Mouse (Mus musculus) limb, embryonic 10.5 days (tissue): ENCODE data around the gene Tbc1d16. TPM values are rescaled to one million over a fixed set of nuclear protein-coding genes. Genes with fewer than 3 reads are reported as not detected.

Experiments
- DNase-seq: peaks from one replicate; pipeline ENCODE4 v3.0.0-alpha.2; 2017; ENCODE audit warnings: low spot score
- H3K27ac ChIP-seq: fragments of 300-500 bp; sonication (generic); 2 replicates; pipeline ENCODE4 v1.5.1; 2016; ENCODE audit warnings: mild to moderate bottlenecking
- H3K27me3 ChIP-seq: fragments of 300-500 bp; sonication (generic); 2 replicates; pipeline ENCODE4 v1.6.1; 2016; ENCODE audit warnings: low read depth, mild to moderate bottlenecking; ENCODE audit not compliant: poor library complexity, severe bottlenecking
- H3K36me3 ChIP-seq: fragments of 300-500 bp; sonication (generic); 2 replicates; pipeline ENCODE4 v1.6.1; 2016; ENCODE audit warnings: mild to moderate bottlenecking, moderate library complexity
- H3K4me1 ChIP-seq: fragments of 300-500 bp; sonication (generic); 2 replicates; pipeline ENCODE4 v1.6.1; 2016
- H3K4me3 ChIP-seq: fragments of 300-500 bp; sonication (generic); 2 replicates; pipeline ENCODE4 v1.5.1; 2016; ENCODE audit warnings: mild to moderate bottlenecking, moderate library complexity
- H3K9me3 ChIP-seq: fragments of 300-500 bp; sonication (generic); replicated peaks from 2 replicates; pipeline ENCODE4 v1.6.1; 2016; ENCODE audit warnings: mild to moderate bottlenecking
- WGBS: fragments of 180-500 bp; shearing (Covaris S2); methylation state at CpG from one replicate; pipeline ENCODE4 v1.1.7; 2016; 5-methylcytosine and 5-hydroxymethylcytosine counted together
- polyA plus RNA-seq: library from polyadenylated mRNA; unstranded; fragments of >200 nt; fragmentation: Nextera tagmentation; extraction: Ambion mirVana; gene quantifications from 2 replicates; pipeline ENCODE4 v1.2.1, GENCODE M21; 2016

Tbc1d16 gene
- polyA plus RNA-seq, 1 experiment from 2014 or later: 20.2 TPM

DNA sequence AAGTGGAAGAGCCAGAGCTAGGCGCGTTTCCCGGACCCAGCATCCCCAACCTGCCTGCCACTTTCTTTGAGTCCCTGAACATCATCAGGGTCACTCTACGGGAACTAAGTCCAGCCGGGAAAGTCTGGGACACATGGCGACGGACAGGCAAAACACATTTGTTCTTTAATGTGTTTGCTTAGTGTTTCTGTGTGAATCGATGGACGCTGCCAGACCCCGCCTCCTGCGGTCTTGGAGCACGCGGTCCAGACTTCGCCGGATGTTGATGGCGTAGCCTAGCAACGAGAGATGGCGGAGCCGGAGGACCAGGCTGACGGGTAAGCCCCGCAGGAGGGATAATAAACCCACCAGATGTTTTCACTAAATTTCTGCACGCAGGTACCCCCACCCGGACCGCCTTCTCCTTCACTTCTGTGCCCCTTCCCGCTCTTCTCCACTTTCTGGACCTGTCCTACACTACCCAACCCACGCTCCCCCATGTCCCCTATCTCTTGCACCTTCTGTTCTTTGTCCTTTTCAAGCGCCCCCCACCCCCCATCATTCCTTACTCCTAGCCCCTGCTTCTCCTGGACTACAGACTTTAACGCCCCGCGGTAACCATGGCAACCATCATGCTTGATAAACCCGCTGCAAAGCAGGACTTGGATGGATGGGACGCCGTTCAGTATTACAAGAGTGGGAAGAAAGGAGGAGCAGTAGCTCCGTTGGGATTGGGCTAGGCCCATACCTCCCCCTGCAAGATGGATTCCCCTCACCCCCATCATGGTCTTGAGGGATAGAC is 737 bp upstream of the Tbc1d16 start:
- Histone ChIP-seq H3K4me1 (peaks cover 50% of the 10 kb centered on the region), H3K4me3 (peak overlapping the region; percentile 90)
- 2% methylated on average over 34 of the region's 34 CpGs for WGBS

DNA sequence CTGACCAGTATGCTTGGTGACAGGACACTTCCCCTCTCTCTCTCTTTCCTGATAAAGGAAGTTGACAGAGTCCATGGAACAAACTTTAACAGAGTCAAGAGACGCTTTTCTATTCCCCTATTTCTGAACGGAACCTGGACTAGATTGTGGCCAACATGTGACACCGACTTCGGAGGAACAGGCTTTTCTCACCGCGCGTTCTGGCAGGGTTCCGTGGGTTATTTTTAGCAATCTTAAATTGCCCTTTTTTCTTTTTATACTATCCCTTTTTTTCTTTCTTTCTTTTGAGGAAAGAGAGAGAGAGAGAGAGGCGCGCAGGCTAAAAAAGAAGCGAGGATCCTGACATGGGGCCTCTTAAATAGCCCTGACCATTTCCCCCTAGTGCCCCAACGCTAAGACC is 708 bp downstream of the Tbc1d16 start:
- Histone ChIP-seq H3K27ac (peak overlapping the region; percentile 94), H3K9me3 (no peaks in the 10 kb centered on the region), H3K27me3 (no peaks in the 10 kb centered on the region), H3K4me3 (peak overlapping the region; percentile 90), H3K4me1 (peaks cover 53% of the 10 kb centered on the region), H3K36me3 (no peaks in the 10 kb centered on the region)
- no peak for DNase-seq
- WGBS: 9% methylated on average over 12 of the region's 12 CpGs

More for the DNA sequence above, 737 bp upstream of the Tbc1d16 start:
- H3K27ac ChIP-seq: peak overlapping the region; percentile 94
- no peaks in the 10 kb centered on the region for H3K9me3 ChIP-seq
- no peaks in the 10 kb centered on the region for H3K36me3 ChIP-seq
- no peaks in the 10 kb centered on the region for H3K27me3 ChIP-seq
- DNase-seq: peak; percentile 92

DNA sequence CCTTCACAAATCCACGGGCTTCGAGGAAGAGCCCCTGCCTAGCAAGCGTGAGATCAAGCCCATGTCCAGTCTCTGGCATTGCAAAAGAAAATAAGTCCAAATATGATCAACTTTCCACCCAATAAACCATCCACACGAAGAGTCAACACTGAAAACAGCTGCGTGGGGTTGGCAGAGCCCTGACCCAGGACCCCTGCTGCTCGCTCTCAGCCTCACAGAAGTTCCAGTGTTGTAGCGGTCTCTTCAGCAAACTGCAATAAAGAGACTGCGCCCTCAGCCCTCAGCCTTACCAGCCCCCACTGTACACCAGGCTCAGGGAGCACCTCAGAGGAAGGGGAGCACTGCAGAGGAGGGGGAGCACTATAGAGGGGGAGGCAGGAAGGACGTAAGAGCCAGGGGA is 2.7 kb downstream of the Tbc1d16 start:
- Histone ChIP-seq H3K9me3 (no peaks in the 10 kb centered on the region), H3K4me1 (peaks cover 70% of the 10 kb centered on the region), H3K4me3 (peak overlapping the region; percentile 1; the same call in 1 of the 2 replicates), H3K27me3 (no peaks in the 10 kb centered on the region; the same call in 1 of the 2 replicates), H3K36me3 (no peaks in the 10 kb centered on the region), H3K27ac (no peak overlapping the region)
- DNase-seq: no peak
- 80% methylated on average over 9 of the region's 9 CpGs for WGBS

DNA sequence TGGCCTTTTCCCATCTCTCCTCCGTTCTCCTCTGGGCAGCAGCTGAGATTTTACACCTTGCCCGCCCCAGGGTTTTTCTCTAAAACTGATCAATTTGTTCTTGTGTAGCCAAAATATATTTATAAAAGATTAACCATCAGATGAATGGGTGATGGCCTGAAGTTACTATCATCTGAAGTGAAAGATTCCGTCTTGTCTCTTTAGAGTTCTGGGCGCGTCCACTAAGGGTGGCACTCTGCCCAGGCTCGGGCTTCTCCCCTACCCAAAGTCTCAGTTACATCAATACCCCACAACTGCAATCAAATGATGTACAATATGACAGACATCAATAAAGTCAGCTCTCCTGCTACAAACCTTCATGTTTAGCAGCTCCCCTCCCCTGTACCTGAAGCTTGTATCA is 3.4 kb downstream of the Tbc1d16 start:
- WGBS: 94% methylated on average over 6 of the region's 6 CpGs

DNA sequence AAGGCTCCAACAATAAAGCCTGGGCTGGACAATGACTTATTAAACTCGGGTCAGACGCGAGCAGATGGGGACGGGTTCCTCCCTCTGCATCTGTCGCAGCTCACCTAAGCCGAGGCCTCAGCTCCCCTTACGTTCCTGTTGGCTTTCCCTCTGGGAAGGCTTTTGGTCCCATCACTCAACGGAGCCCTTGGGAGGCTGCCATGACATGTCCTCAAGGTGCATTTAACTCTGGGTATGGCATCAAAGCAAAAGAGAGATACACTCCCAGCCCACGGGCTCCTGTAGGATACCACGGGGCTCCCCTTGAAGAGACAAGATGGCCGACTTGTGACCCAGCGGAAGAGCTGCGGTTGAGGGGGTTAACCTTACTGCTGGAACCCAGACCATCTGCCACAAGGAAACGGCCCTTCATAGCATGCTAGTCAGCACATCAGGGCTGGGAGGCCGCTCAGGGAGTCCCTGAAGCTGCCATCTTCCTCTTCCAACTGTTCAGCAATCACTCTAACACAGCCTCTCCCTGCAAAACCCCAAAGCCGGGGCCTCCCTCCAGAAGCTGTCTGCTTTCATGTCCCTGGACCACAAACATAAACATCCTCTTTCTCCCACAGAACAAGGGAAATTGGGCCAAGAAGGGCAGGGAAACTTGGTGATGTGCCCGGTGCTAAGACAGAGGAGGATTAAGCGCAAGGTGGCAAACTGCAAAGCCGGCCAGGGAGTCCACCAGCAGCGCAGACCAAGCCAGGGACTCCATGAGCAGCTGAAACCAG is 5.0 kb downstream of the Tbc1d16 start:
- WGBS: 88% methylated on average over 20 of the region's 20 CpGs
- H3K27ac ChIP-seq: no peak overlapping the region
- H3K9me3 ChIP-seq: no peaks in the 10 kb centered on the region
- no peaks in the 10 kb centered on the region; the same call in 1 of the 2 replicates for H3K27me3 ChIP-seq
- H3K36me3 ChIP-seq: 0 out of 2 replicates have a peak, but pooled peaks cover 7% of the 10 kb centered on the region
- H3K4me3 ChIP-seq: no peak overlapping the region
- H3K4me1 ChIP-seq: peaks cover 69% of the 10 kb centered on the region
- no peak for DNase-seq

More for the DNA sequence above, 3.4 kb downstream of the Tbc1d16 start:
- H3K4me3 ChIP-seq: no peak overlapping the region
- no peak for DNase-seq
- H3K36me3 ChIP-seq: no peaks in the 10 kb centered on the region
- H3K9me3 ChIP-seq: no peaks in the 10 kb centered on the region
- H3K27ac ChIP-seq: no peak overlapping the region
- H3K4me1 ChIP-seq: peaks cover 72% of the 10 kb centered on the region
- H3K27me3 ChIP-seq: no peaks in the 10 kb centered on the region; the same call in 1 of the 2 replicates

DNA sequence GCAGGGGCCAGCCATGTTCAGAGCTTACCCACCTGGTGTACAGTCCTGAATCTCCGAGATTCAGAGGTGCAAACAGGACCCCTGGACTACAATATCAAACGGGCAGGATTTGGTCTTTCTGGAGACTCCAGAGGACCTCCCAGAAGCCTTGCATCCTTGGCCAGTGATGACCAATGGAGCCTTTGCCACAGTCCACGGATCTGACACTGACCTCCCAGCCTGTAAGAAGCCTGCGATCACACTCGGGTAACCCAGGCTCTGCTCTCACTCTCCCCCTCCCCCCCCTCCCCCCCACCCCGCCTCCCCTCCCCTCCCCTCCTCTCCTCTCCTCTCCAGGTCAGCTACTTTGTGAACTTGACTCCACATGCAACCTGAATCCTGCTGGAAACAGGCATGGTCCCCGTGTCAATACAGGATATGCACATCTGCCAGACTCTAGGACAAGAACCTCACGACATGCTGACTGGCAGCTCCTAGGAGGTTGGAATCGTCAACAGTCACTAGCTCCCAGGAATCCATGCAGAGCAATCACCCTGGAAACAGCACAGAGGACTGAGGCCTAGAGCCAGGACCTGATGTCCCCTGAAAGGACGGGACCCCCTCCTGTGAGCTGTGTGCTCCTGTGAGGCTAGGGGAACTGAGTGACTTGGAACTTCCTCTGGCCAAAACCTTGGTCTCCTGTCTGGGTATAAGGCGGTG is 6.3 kb downstream of the Tbc1d16 start:
- peaks cover 66% of the 10 kb centered on the region for H3K4me1 ChIP-seq
- peaks cover 5% of the 10 kb centered on the region; the same call in 1 of the 2 replicates for H3K27me3 ChIP-seq
- H3K9me3 ChIP-seq: no peaks in the 10 kb centered on the region
- peak overlapping the region; percentile 4; the same call in 1 of the 2 replicates for H3K27ac ChIP-seq
- no peak overlapping the region for H3K4me3 ChIP-seq
- peaks cover 15% of the 10 kb centered on the region for H3K36me3 ChIP-seq
- no peak for DNase-seq
- WGBS: 49% methylated on average over 10 of the region's 11 CpGs

DNA sequence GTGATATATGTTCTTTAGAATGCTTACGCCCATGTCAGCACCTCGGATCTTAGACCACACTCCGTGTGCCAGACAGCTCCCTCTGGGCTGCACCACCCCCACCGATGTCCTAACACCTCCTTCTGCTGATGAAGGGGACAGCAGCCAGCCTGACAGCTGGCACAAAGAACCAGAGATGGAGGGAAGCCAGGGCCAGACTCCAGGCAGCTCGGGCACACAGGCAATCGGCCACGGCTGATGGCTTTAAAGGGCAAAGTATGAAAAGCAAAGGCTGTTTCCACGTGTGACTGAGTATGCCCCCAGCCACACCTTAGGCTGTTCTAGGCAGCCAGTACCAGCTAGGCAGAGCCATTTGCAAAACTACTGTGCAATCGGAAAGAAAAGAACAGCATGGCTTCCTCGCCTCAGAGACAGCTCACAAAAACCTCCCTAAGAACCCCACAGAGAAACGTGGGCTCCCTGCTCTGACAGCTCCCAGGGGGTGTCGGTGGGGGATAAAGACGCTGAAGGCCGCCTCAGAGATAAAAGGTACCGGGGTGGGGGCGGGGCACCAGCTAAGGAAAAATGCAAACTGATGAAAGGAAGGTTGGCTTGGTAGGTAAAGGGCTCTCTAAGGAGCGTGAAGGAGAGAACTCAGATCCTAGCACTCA is 8.4 kb downstream of the Tbc1d16 start:
- 16% methylated on average over 17 of the region's 17 CpGs for WGBS
- Histone ChIP-seq H3K27me3 (peaks cover 5% of the 10 kb centered on the region; the same call in 1 of the 2 replicates), H3K4me3 (no peak overlapping the region), H3K36me3 (peaks cover 15% of the 10 kb centered on the region), H3K27ac (0 out of 2 replicates have a peak overlapping the region, but pooled peaks have one; percentile 31), H3K4me1 (peaks cover 69% of the 10 kb centered on the region), H3K9me3 (no peaks in the 10 kb centered on the region)
- no peak for DNase-seq

DNA sequence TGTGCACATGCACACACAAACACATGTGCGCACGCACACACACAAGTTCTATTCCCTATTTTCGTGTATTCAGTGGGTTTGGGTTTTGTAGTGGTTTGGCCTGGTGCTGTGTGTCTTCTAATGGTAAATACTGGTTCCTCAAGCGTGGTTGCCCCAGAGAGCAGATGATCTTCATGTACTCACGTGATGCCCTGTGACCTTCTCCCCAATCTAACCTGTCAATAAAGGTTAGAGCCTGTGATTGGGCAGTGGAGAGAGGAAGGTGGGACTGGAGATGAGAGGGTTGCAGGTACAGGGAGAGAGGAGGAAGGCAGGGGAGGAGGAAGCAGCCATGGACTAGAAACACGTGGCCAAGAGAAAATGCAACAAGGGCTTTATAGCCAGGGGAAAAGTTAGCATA is 10.4 kb downstream of the Tbc1d16 start:
- no peak for DNase-seq
- Histone ChIP-seq H3K27ac (no peak overlapping the region), H3K9me3 (no peaks in the 10 kb centered on the region), H3K36me3 (peaks cover 15% of the 10 kb centered on the region), H3K4me1 (peaks cover 85% of the 10 kb centered on the region), H3K27me3 (peaks cover 5% of the 10 kb centered on the region; the same call in 1 of the 2 replicates), H3K4me3 (no peak overlapping the region)
- 93% methylated on average over 6 of the region's 6 CpGs for WGBS

DNA sequence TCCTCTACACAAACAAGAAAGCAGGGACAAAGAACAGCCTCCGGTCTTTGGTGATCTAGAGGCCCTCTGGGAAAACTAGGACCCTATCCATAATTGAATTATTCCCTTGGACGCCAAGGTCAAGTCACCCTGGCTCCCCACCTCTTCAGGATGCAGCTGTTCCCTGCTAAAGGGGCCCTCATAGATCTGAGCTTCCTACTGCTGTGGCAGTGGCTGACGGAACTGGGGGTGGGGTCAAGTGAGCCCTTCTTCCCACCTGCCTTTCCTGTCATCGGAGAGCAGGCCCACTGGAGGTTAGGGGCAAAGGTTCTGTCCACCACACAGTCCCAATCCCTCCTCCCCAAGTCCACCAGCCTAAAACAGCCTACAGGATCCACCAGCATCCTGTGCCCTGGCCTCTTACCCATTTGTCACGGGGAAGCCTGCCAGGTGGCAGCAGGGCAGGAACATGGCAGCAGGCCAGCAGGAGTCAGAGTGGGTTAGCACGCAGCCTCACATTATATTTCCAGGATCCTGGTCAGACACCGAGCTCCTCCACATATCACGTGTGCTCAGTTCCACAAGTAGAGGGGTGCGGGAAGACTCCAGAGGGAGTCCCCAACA is 12.3 kb downstream of the Tbc1d16 start:
- Histone ChIP-seq H3K27me3 (peaks cover 5% of the 10 kb centered on the region; the same call in 1 of the 2 replicates), H3K4me1 (peaks cover 87% of the 10 kb centered on the region), H3K36me3 (peaks cover 15% of the 10 kb centered on the region), H3K4me3 (peak overlapping the region; percentile 25; the same call in 1 of the 2 replicates), H3K27ac (peak overlapping the region; percentile 67), H3K9me3 (no peaks in the 10 kb centered on the region)
- no peak for DNase-seq
- 52% methylated on average over 9 of the region's 9 CpGs for WGBS

DNA sequence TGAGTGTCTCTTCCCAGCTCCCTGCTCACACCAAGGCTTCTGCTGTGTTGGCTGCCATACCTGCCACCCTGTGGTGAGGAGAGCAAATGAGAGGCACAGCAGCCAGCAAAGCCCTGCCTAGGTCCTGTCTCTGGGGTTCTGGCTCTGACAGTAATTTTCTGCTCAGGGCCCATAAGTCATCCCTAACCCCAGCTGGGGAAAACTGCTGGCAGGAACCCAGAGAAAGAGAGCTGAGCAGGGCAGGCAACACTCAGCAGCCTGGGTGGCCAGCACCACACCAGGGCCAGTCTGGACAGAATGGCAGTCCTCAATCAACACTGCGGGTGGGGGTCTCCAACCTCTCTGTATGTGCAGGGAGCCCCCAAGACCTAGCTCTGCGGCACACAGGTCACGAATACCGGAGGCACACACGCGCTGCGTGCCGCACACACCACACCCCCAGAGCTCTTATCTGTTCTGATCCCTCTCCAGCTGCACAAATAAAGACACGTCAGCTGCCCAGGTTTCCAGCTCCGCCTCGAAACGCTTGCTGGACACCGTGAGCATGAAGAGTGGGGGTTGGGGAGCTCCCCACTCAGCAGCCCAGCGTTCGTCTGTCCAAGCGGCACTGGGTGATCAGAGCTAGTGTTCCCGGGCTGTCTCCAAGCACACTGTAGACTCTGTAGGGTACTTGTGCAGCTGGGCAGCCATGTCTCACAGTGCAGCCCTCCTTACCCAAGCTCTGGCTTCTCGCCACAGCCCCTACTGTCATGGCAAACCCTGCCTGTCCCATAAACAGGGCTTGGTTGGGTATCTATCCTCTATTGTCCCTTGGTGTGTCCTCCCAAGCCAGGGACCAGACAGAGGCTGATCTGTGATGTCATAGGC is 13.0 kb downstream of the Tbc1d16 start:
- WGBS: 25% methylated on average over 18 of the region's 18 CpGs
- H3K9me3 ChIP-seq: no peaks in the 10 kb centered on the region
- peak overlapping the region; percentile 25 for H3K4me3 ChIP-seq
- H3K4me1 ChIP-seq: peaks cover 87% of the 10 kb centered on the region
- peaks cover 21% of the 10 kb centered on the region for H3K36me3 ChIP-seq
- DNase-seq: no peak
- peak overlapping the region; percentile 67 for H3K27ac ChIP-seq
- H3K27me3 ChIP-seq: peaks cover 5% of the 10 kb centered on the region; the same call in 1 of the 2 replicates

DNA sequence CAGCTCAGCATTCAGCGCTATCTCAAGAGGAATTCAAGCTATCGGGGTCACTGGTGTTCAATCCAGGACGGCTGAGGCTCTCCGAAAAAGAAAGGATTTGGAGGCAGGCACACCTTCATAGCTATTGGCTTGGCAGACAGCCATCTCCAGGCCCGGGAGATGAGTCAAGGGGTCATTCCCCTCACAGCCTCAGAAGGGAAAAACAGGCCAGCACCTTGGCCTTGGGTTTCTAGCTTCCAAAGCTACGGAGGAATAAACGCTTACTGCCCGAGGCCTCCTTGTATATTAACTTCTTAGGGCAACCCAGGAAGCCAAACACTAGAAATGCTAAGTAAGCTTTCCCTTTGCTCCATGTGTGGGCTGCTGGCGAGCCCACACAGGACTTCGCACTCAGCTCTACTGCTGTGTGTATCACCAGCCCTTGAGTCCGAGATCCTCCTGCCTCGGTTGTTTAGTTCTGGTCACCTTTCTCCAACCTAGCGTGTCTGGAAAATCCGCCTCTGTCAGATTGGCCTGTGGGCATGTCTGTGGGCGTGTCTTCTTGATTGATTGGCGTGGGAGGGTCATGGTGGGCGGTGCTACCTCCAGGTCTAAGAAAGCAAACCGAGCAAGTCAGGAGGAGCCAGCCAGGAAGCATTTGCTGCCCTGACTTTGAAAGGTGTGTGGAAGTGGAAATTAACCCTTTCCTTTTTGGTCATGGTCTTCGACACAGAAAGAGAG is 15.0 kb downstream of the Tbc1d16 start:
- H3K36me3 ChIP-seq: peaks cover 33% of the 10 kb centered on the region
- H3K9me3 ChIP-seq: no peaks in the 10 kb centered on the region
- no peak overlapping the region for H3K27ac ChIP-seq
- H3K27me3 ChIP-seq: peaks cover 5% of the 10 kb centered on the region; the same call in 1 of the 2 replicates
- no peak for DNase-seq
- peaks cover 77% of the 10 kb centered on the region for H3K4me1 ChIP-seq
- 63% methylated on average over 19 of the region's 19 CpGs for WGBS
- H3K4me3 ChIP-seq: no peak overlapping the region
